Mouse (Mus musculus) liver, adult 2 months (tissue): ENCODE measurements around the gene Ice2.

Experiments
- CTCF ChIP-seq: fragments of 200-500 bp; IDR thresholded peaks from 2 replicates; pipeline ENCODE4 v1.5.1; 2011; ENCODE audit warnings: low read depth, low read length, control low read depth
- POLR2A ChIP-seq: fragments of 200-500 bp; IDR thresholded peaks from 2 replicates; pipeline ENCODE4 v1.6.1; 2011; ENCODE audit warnings: low read length, control low read depth; ENCODE audit not compliant: insufficient read depth; ENCODE audit errors: extremely low read depth

DNA sequence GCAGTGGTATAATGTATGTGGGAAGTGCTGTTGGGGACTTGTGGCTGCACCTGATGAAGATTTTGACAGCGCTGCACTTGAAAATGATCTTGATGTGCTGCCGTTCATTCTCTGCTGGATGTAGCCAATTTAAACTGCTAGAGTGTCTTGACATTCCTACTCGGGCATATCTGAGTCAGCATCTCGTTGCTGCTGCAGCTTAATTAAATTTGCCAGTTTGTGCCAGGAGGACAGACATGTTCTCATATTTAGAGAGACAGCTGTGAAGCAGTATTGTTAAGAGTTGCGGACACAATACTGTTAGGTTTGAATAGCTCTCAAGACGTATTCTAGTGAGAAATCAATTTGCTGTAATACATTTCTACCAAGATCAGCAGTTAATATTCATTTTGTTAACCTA lies 7.0 kb downstream of the Ice2 start:
- no peak for TF ChIP-seq CTCF
- no peak for TF ChIP-seq POLR2A
